Mouse (Mus musculus): ENCODE measurements around the gene Ppara. TPM values are rescaled to one million over a fixed set of nuclear protein-coding genes. Genes with fewer than 3 reads are reported as not detected.

Gene Ppara
- polyA plus RNA-seq, 1 experiment from 2014 or later, result 51.3 TPM

DNA sequence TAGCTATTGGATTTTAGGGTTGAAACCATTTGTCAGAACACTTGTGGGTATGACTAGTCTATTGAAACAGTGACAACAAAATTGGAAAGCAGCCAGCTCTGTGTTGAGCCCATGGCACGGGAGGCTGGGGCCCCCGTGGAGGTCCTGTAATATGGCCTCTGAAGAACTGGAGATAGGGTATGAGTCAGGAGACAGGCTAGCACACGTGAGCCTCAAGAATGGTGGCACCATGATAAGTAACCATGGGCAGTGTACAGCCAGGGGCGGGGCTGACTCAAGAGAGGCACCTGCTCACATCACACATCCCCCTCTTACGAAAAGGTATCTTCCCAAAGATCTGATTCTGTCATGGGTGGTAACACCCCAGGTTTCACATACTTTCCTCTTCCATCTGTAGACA lies 51.9 kb downstream of the Ppara start:
- no peak overlapping the region for H3K4me3 ChIP-seq (ENCODE audit: low read depth, low read length)
- H3K4me1 ChIP-seq (ENCODE audit: control insufficient read depth, low read depth, low read length), result no peaks in the 10 kb centered on the region
- no peak overlapping the region for H3K4me2 ChIP-seq (ENCODE audit: low read depth, low read length)
- no peak overlapping the region for H3K9ac ChIP-seq (ENCODE audit: low read depth, low read length)
- H3K36me3 ChIP-seq (ENCODE audit: control insufficient read depth, insufficient read depth), result no peaks in the 10 kb centered on the region
- no peaks in the 10 kb centered on the region for H3K9me3 ChIP-seq (replicated peaks; ENCODE audit: control insufficient read depth, low read length)
- no peaks in the 10 kb centered on the region for H3K27me3 ChIP-seq (ENCODE audit: control insufficient read depth, insufficient read depth, low read depth, low read length)
- no peak for ATAC-seq (ENCODE audit: low read depth)
- peak overlapping the region; percentile 76 for H3K27ac ChIP-seq (ENCODE audit: low read length)
- 34% methylated on average over 5 of the region's 5 CpGs for WGBS (ENCODE audit: insufficient replicate concordance)

DNA sequence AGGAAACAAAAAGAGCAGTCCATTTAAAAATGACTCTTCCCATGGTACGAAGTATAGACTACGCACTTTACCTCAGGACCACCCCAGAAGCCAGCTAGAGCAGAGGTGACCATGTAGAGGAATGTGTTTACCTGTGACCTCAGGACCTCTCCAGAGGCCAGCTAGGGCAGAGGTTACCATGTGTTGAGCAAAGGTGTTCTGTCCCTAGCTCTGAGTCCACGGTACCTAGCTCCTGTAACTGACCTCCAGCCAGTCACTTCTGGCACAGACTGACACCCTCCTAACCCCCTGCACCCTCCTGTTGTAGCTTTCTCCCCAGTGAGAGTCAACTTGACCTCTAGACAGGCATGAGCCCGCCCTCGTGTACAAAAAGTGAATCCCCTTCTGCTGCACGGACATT lies 52.7 kb downstream of the Ppara start:
- Histone ChIP-seq H3K4me1 (ENCODE audit: control insufficient read depth, low read depth, low read length) (no peaks in the 10 kb centered on the region), H3K4me2 (ENCODE audit: low read depth, low read length) (no peak overlapping the region), H3K4me3 (ENCODE audit: low read depth, low read length) (no peak overlapping the region), H3K36me3 (ENCODE audit: control insufficient read depth, insufficient read depth) (no peaks in the 10 kb centered on the region), H3K27me3 (ENCODE audit: control insufficient read depth, insufficient read depth, low read depth, low read length) (no peaks in the 10 kb centered on the region), H3K27ac (ENCODE audit: low read length) (peak overlapping the region; percentile 76), H3K9ac (ENCODE audit: low read depth, low read length) (no peak overlapping the region; the same call in 1 of the 2 replicates), H3K9me3 (replicated peaks; ENCODE audit: control insufficient read depth, low read length) (no peaks in the 10 kb centered on the region)
- WGBS (ENCODE audit: insufficient replicate concordance), result 48% methylated on average over 6 of the region's 6 CpGs
- ATAC-seq (ENCODE audit: low read depth), result peak; percentile 93

DNA sequence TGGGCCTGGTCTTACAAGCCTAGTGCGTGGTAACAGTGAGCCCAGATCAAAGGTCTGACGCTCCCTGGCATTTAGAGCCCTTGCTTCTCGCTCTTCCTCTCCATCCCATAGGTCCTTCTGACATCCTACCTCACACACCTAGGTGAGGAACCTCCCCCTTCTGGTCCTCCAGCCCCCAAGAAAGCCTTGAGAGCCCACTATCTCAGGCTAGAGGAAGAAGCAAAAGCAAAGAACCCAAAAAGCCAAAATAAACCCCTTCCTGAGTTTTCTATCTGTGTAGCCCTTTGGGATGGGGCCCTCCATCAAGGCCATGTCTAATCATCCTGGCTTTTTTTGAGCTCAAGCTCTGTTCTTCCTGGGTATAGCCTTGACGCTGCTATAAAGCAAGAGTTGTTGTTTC lies 53.3 kb downstream of the Ppara start:
- no peaks in the 10 kb centered on the region for H3K27me3 ChIP-seq (ENCODE audit: control insufficient read depth, insufficient read depth, low read depth, low read length)
- WGBS (ENCODE audit: insufficient replicate concordance), result 68% methylated on average over 4 of the region's 4 CpGs
- H3K4me2 ChIP-seq (ENCODE audit: low read depth, low read length), result no peak overlapping the region
- peak overlapping the region; percentile 76; the same call in 1 of the 2 replicates for H3K27ac ChIP-seq (ENCODE audit: low read length)
- H3K9ac ChIP-seq (ENCODE audit: low read depth, low read length), result no peak overlapping the region
- H3K4me3 ChIP-seq (ENCODE audit: low read depth, low read length), result no peak overlapping the region
- no peak for ATAC-seq (ENCODE audit: low read depth)
- no peaks in the 10 kb centered on the region for H3K4me1 ChIP-seq (ENCODE audit: control insufficient read depth, low read depth, low read length)
- H3K9me3 ChIP-seq (replicated peaks; ENCODE audit: control insufficient read depth, low read length), result no peaks in the 10 kb centered on the region
- no peaks in the 10 kb centered on the region for H3K36me3 ChIP-seq (ENCODE audit: control insufficient read depth, insufficient read depth)

DNA sequence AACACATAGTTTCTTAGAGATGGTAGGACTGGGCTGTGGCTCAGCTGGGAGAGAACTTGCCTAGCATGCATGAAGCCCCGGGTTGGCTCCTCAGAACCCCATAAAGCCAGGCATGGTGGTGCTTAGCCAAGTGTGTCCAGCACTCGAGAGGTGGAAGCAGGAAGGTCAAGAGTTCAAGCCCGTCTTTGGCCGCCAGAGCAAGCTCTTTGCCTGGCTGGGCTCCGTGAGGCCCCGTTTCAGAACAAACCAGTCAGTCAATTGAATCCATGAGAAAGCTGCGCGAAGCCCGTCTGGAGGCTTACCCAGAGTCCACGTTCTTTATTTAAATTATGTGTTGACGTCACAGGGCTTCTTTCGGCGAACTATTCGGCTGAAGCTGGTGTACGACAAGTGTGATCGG lies 53.9 kb downstream of the Ppara start:
- H3K4me1 ChIP-seq (ENCODE audit: control insufficient read depth, low read depth, low read length), result no peaks in the 10 kb centered on the region
- H3K4me2 ChIP-seq (ENCODE audit: low read depth, low read length), result no peak overlapping the region
- ATAC-seq (ENCODE audit: low read depth), result no peak
- no peaks in the 10 kb centered on the region; the same call in 1 of the 2 replicates for H3K36me3 ChIP-seq (ENCODE audit: control insufficient read depth, insufficient read depth)
- H3K27ac ChIP-seq (ENCODE audit: low read length), result no peak overlapping the region
- H3K4me3 ChIP-seq (ENCODE audit: low read depth, low read length), result no peak overlapping the region
- H3K9ac ChIP-seq (ENCODE audit: low read depth, low read length), result no peak overlapping the region
- no peaks in the 10 kb centered on the region for H3K27me3 ChIP-seq (ENCODE audit: control insufficient read depth, insufficient read depth, low read depth, low read length)
- H3K9me3 ChIP-seq (replicated peaks; ENCODE audit: control insufficient read depth, low read length), result no peaks in the 10 kb centered on the region
- WGBS (ENCODE audit: insufficient replicate concordance), result 64% methylated on average over 16 of the region's 16 CpGs

DNA sequence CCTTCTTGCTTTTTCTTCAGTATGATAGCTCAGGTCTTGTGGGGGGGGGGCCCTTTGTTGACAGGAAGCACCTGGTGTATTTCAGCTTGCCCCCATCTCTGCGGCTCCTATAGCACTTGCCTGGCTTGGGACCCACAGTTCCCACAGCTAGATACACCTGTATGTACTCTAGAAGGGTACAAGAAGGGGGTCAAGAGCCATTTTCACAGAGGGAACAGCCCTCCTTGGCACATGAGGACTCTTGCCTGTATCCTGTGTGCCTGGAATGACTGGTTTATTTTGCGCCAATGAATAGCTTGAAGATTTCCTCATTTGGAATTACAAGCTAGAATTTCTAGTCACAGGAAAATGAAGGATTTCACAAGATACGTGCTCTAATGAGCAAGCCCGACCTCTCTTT lies 56.7 kb downstream of the Ppara start:
- H3K4me3 ChIP-seq (ENCODE audit: low read depth, low read length), result no peak overlapping the region
- no peak overlapping the region for H3K4me2 ChIP-seq (ENCODE audit: low read depth, low read length)
- ATAC-seq (ENCODE audit: low read depth), result no peak
- no peaks in the 10 kb centered on the region; the same call in 1 of the 2 replicates for H3K36me3 ChIP-seq (ENCODE audit: control insufficient read depth, insufficient read depth)
- no peak overlapping the region for H3K27ac ChIP-seq (ENCODE audit: low read length)
- 69% methylated on average over 4 of the region's 4 CpGs for WGBS (ENCODE audit: insufficient replicate concordance)
- no peaks in the 10 kb centered on the region for H3K4me1 ChIP-seq (ENCODE audit: control insufficient read depth, low read depth, low read length)
- H3K9me3 ChIP-seq (replicated peaks; ENCODE audit: control insufficient read depth, low read length), result no peaks in the 10 kb centered on the region
- no peak overlapping the region for H3K9ac ChIP-seq (ENCODE audit: low read depth, low read length)
- no peaks in the 10 kb centered on the region for H3K27me3 ChIP-seq (ENCODE audit: control insufficient read depth, insufficient read depth, low read depth, low read length)

DNA sequence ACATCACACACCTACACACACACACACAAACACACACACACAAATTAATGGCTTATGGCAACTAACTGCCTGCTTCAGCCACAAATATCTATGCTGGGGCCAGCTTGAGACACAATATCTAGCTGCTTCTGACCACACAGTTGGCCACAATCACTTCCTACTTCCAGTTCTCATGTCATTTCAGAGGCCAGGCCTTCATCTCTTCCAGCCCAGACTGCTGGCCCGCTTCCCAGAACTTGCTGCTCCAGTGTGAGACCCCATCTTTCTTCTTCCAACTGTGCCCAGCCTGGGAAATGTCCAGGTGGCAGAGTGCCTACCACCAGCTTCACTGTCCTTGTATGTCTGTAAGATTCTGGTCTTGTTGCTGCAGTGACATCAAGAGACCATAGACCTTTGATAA lies 58.0 kb downstream of the Ppara start:
- no peak for ATAC-seq (ENCODE audit: low read depth)
- no peak overlapping the region for H3K4me2 ChIP-seq (ENCODE audit: low read depth, low read length)
- no peaks in the 10 kb centered on the region for H3K4me1 ChIP-seq (ENCODE audit: control insufficient read depth, low read depth, low read length)
- no peaks in the 10 kb centered on the region; the same call in 1 of the 2 replicates for H3K36me3 ChIP-seq (ENCODE audit: control insufficient read depth, insufficient read depth)
- no peak overlapping the region for H3K27ac ChIP-seq (ENCODE audit: low read length)
- no peaks in the 10 kb centered on the region for H3K9me3 ChIP-seq (replicated peaks; ENCODE audit: control insufficient read depth, low read length)
- H3K27me3 ChIP-seq (ENCODE audit: control insufficient read depth, insufficient read depth, low read depth, low read length), result no peaks in the 10 kb centered on the region
- H3K9ac ChIP-seq (ENCODE audit: low read depth, low read length), result no peak overlapping the region
- 41% methylated on average over 1 of the region's 1 CpGs for WGBS (ENCODE audit: insufficient replicate concordance)
- H3K4me3 ChIP-seq (ENCODE audit: low read depth, low read length), result no peak overlapping the region

DNA sequence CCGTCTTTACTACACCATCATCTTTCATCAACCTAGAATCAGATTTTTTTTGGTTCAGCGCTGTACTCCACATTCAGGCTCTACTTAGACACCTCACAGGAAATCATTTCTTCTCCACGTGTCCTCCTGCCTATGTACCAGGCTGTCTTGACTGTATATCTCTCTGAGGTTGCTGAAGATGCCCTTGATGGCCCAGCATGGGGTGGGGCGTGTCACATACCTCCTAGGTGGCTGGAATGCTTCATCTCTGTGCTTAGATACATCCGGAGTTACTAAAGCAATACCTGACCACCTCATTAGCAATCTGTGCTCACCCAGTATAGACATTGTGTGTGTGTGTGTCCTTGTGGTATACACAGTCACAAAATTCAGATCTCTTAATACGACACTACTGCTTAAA lies 60.7 kb downstream of the Ppara start:
- Histone ChIP-seq H3K4me3 (ENCODE audit: low read depth, low read length) (no peak overlapping the region), H3K27me3 (ENCODE audit: control insufficient read depth, insufficient read depth, low read depth, low read length) (no peaks in the 10 kb centered on the region), H3K27ac (ENCODE audit: low read length) (no peak overlapping the region), H3K36me3 (ENCODE audit: control insufficient read depth, insufficient read depth) (no peaks in the 10 kb centered on the region; the same call in 1 of the 2 replicates), H3K4me1 (ENCODE audit: control insufficient read depth, low read depth, low read length) (no peaks in the 10 kb centered on the region), H3K9ac (ENCODE audit: low read depth, low read length) (no peak overlapping the region), H3K4me2 (ENCODE audit: low read depth, low read length) (no peak overlapping the region), H3K9me3 (replicated peaks; ENCODE audit: control insufficient read depth, low read length) (no peaks in the 10 kb centered on the region)
- ATAC-seq (ENCODE audit: low read depth), result no peak
- 54% methylated on average over 6 of the region's 6 CpGs for WGBS (ENCODE audit: insufficient replicate concordance)

DNA sequence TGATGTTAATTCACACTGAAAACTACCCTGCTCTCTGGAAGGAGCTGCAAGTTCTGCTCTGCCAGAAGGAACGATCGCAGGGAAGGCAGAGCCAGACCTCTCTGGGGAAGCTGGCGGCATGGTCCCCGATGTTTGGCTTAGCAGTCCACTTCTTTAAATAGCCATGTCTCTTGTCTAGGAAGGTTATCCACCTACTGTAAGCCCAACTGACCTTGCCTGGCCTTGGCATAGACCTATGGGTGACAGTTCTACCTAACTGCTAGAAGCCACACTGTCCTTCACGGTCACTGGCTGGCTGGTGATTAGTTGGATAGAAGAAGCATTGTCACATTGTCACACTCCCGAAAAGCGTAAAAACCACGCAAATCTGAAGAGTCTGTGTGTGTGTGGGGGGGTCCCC lies 63.9 kb downstream of the Ppara start:
- no peaks in the 10 kb centered on the region for H3K9me3 ChIP-seq (replicated peaks; ENCODE audit: control insufficient read depth, low read length)
- H3K27ac ChIP-seq (ENCODE audit: low read length), result no peak overlapping the region
- no peak for ATAC-seq (ENCODE audit: low read depth)
- H3K27me3 ChIP-seq (ENCODE audit: control insufficient read depth, insufficient read depth, low read depth, low read length), result no peaks in the 10 kb centered on the region
- no peaks in the 10 kb centered on the region; the same call in 1 of the 2 replicates for H3K36me3 ChIP-seq (ENCODE audit: control insufficient read depth, insufficient read depth)
- 82% methylated on average over 8 of the region's 8 CpGs for WGBS (ENCODE audit: insufficient replicate concordance)
- no peak overlapping the region for H3K4me2 ChIP-seq (ENCODE audit: low read depth, low read length)
- no peak overlapping the region for H3K9ac ChIP-seq (ENCODE audit: low read depth, low read length)
- no peaks in the 10 kb centered on the region for H3K4me1 ChIP-seq (ENCODE audit: control insufficient read depth, low read depth, low read length)
- no peak overlapping the region for H3K4me3 ChIP-seq (ENCODE audit: low read depth, low read length)

DNA sequence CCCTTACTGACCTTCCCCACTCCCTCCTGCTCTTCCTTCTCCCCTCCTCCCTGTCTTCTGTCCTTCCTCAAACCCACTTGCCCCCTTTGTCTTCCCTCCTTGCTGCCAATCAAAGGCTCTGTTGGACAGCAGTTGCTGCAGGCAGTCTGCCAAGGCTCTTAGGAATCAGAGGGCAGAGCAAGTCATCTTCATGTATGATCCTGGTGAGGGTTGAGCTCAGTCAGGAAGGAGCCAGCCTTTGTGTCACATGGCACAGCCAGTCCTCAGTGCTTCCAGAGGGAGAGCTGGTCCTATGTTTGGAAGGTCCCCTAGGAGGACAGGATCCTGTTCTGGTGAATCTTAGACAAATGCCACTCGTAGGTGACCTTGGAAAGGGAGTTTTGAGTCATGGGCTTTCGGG lies 68.1 kb downstream of the Ppara start:
- no peak overlapping the region for H3K4me3 ChIP-seq (ENCODE audit: low read depth, low read length)
- H3K27ac ChIP-seq (ENCODE audit: low read length), result no peak overlapping the region
- no peak for ATAC-seq (ENCODE audit: low read depth)
- H3K4me1 ChIP-seq (ENCODE audit: control insufficient read depth, low read depth, low read length), result no peaks in the 10 kb centered on the region
- WGBS (ENCODE audit: insufficient replicate concordance), result 48% methylated on average over 2 of the region's 2 CpGs
- H3K9ac ChIP-seq (ENCODE audit: low read depth, low read length), result no peak overlapping the region
- H3K4me2 ChIP-seq (ENCODE audit: low read depth, low read length), result no peak overlapping the region
- H3K27me3 ChIP-seq (ENCODE audit: control insufficient read depth, insufficient read depth, low read depth, low read length), result no peaks in the 10 kb centered on the region
- peaks cover 3% of the 10 kb centered on the region; the same call in 1 of the 2 replicates for H3K36me3 ChIP-seq (ENCODE audit: control insufficient read depth, insufficient read depth)
- no peaks in the 10 kb centered on the region for H3K9me3 ChIP-seq (replicated peaks; ENCODE audit: control insufficient read depth, low read length)

Measured in liver, embryonic 16.5 days (tissue).